Mouse (Mus musculus) heart, adult 9 months (tissue): ENCODE results near the gene Ern1.
"Not testable (repeated sequence)": the region's sequence is repeated elsewhere in the genome, so short reads cannot be mapped to it uniquely, and the experiment has no call there.

ENCODE experiments used
- DNase-seq, 2 experiments: peaks; one replicate each; pipeline ENCODE4 v3.0.0; 2022; ENCODE audit warnings: low spot score in 2 of 2

Gene Ern1

GRCm38 (mm10) chr11:106437543-106437942 lies 50.1 kb downstream of the Ern1 start:
- DNase-seq = no peak

DNA sequence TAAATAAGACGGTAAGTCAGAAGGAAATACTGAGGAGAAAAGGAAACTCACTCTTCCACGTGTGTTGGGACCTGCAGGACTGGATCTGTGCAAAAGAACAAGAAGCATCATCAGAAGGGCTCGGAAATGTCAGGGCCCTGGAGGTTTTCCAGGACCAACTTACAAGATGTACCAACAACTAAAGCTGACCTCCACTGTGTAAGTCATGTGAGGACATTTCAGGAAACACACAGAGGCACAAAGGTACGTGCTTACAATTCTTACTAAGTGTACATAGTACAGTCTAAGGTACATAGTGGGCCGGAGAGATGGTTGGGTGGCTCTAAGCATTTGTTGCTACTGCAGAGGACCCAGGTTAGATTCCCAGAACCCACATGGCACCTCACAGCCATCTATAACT lies 50.6 kb downstream of the Ern1 start:
- no peak for DNase-seq

DNA sequence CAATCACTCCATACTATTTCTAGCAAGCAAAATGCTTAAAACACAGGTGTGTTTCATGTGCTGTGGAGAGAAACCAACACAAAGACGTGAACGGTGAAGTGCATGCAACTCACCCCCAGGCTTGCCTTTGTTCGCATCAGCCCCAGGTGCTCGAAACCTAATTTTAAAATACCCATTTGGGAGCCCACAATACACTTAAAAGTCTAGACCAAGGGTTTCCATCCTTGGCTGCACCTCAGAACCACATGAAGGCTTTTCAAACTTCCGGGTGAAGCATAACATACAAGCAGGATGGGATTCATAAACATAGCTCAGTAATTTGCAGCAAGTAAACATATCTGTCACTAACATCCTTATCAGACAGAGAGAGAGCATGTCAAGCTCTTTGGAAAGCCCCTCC lies 57.3 kb downstream of the Ern1 start:
- DNase-seq = no peak

DNA sequence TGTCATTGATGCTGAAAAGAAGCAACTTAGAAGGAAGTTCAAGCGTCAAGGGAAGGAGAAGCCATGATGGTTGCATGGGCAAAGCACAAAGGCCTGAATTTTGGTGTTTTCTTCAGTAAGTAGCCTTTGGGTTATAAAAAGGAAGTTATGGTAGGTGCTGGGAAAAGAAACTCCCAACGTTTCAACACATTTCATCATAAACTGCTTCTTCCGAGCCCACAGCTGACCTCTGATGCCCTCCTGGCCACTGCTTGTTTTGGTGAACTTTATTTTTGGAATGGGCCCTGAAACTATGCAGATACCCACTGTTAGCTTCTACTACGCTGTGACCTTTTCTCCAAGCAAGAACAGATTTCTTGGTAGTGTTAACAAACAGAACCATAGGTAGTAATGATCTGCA lies 58.0 kb downstream of the Ern1 start:
- DNase-seq = no peak

DNA sequence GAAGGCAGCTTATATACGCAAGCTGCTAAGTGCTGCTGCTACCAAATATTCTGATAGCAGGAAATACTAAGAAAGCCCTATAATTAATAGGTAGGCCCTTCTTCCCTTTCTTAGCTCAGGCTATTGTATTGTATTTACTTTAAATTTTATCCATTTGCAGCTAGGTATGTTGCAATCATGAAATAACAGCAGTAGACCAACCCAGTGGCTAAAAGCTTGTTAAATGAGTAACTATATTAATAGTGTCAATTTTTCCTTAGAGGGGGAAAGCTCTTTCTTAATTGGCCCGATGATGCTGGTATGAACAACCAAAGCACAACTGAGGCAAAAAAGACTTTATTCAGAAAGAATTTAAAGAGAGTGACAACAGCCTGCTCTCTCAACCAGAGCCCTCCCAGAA lies 59.1 kb downstream of the Ern1 start:
- no peak for DNase-seq

DNA sequence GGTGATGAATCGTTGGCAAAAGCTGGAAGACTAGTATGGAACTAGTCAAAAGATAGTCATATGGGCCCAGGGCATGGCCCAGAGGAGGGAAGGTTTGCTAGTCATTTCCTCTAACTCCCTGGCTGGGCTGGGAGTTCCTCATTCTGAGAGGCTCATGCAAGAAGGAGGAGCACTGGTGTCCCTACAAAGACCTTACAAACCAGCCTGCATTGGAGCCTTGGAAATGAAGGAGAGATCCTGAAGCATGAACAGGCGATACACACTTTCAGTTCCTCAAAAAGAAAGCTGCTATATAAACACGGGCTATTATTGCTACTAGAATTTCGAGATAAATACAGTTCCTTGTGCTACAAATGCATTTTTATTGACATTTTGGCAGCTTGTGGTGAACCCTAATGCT lies 59.5 kb downstream of the Ern1 start:
- peak; percentile 14 to 48 for DNase-seq

GRCm38 (mm10) chr11:106426447-106426846 lies 61.2 kb downstream of the Ern1 start:
- no peak for DNase-seq

GRCm38 (mm10) chr11:106425201-106425600 lies 62.5 kb downstream of the Ern1 start:
- DNase-seq = no peak

- peak; percentile 13 to 17 for DNase-seq
These were observed 68.2 kb downstream of the Ern1 start for GRCm38 (mm10) chr11:106419262-106420102.

DNA sequence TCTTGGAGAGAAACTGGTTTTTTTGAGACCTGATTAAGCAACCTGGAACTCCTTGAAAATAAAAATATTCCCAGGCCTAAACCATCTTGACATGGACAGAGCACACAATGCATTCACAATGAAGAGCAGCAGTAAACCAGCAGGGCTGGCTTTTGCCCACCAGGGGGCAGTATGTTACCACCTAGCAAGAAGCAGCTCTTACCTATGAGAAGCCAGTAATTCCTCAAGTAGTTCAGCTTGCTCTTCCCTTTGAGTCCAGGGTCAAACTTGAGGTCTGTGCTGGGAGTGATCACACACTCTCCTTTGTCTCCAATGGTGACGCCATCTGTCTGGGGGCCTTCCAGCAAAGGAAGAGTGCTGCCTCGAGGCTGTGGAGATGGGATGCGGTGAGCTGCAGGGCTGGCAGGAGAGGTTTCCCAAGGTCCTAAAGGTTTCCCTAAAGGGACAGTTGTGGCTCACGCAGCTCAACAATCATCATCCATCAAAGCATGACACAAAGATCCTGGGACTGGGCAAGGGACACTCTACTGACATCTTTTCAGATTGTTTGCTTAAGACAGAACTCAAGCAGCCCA lies 68.9 kb downstream of the Ern1 start:
- peak; percentile 42 to 80 for DNase-seq

GRCm38 (mm10) chr11:106417860-106418259 lies 69.8 kb downstream of the Ern1 start:
- DNase-seq = no peak

GRCm38 (mm10) chr11:106416331-106416730 lies 71.3 kb downstream of the Ern1 start:
- no peak for DNase-seq

DNA sequence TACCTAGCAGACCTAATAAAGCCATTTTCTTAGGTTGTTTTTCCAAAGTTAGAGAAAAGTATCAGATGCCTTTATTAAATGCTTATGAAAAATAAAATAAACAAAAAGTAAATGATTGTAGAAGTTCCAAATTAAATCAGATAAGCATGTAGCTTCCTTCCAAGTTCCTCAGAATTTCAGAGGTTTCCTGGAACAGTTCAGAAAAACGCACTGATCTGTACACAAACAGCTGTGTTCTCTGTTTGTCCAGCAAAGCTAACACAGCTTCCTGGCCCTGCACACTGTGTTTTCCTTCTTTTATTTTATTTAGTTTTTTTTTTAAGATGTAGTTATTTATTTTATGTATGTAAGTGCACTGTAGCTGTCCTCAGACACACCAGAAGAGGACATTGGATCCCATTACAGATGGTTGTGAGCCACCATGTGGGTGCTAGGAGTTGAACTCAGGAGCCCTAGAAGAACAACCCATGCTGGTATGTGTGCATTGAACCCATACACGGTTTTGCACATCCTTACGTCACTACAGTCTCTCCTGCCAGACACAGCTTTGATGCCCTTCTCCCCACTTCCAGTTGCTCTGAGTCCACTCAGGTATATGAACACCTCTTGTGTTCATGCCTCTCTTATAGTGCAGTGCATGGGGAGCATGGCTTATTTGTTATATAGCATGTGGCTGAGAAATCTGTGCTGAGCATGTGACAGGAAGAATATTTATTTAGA lies 74.9 kb downstream of the Ern1 start:
- DNase-seq = no peak

GRCm38 (mm10) chr11:106411157-106411556 lies 76.5 kb downstream of the Ern1 start:
- DNase-seq = no peak

- no peak for DNase-seq
These were observed 77.1 kb downstream of the Ern1 start for GRCm38 (mm10) chr11:106410507-106410906.

- DNase-seq = no peak
These were observed 77.6 kb downstream of the Ern1 start for GRCm38 (mm10) chr11:106410011-106410410.

DNA sequence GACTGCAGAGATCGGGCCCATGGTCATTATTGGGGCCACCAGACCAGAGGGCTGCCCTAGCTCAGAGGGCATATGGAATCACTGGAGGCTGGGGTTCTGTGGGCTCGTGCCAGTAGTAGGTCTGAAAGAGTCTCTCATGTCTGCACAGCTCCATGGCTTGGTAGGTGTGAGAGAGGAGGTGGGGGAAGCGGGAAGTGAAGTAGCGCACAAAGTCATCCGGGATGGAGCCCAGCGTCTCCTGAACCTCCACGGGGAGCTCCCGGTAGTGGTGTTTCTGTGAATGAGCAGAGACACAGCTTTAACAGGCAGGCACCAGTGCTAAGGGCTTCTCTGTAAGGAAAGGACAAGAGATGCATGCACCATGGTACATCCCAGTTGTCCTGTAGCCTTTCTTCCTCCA lies 89.2 kb downstream of the Ern1 start:
- DNase-seq = no peak

- no peak for DNase-seq
These were observed 90.0 kb downstream of the Ern1 start for GRCm38 (mm10) chr11:106397656-106398055.

GRCm38 (mm10) chr11:106394055-106394454 lies 93.6 kb downstream of the Ern1 start:
- DNase-seq = not testable (repeated sequence)

GRCm38 (mm10) chr11:106393331-106393616 lies 94.4 kb downstream of the Ern1 start:
- no peak for DNase-seq

GRCm38 (mm10) chr11:106392597-106393330 lies 94.9 kb downstream of the Ern1 start:
- no peak for DNase-seq

- peak; percentile 65 to 76 for DNase-seq
These were observed 96.0 kb downstream of the Ern1 start for GRCm38 (mm10) chr11:106391546-106392188.
